Mouse (Mus musculus): ENCODE results near the gene Sapcd1.

The Sapcd1 gene

GRCm38 (mm10) chr17:34980655-34981054 is 47.2 kb downstream of the Sapcd1 start:
- no peak for DNase-seq (ENCODE audit: low spot score in 2 of 2)

GRCm38 (mm10) chr17:34979631-34980030 is 48.2 kb downstream of the Sapcd1 start:
- DNase-seq (ENCODE audit: low spot score in 2 of 2), result no peak

GRCm38 (mm10) chr17:34978239-34978638 is 49.6 kb downstream of the Sapcd1 start:
- no peak for DNase-seq (ENCODE audit: low spot score in 2 of 2)

- DNase-seq (ENCODE audit: low spot score in 2 of 2), result no peak
Measured at GRCm38 (mm10) chr17:34977000-34977399, 50.8 kb downstream of the Sapcd1 start.

Data from frontal cortex, postnatal 25 days (tissue).